Mouse (Mus musculus) heart, postnatal 0 days (tissue): ENCODE results near the gene Olfr1532-ps1. TPM values are rescaled to one million over a fixed set of nuclear protein-coding genes. Genes with fewer than 3 reads are reported as not detected.
"Not testable (repeated sequence)": the region's sequence is repeated elsewhere in the genome, so short reads cannot be mapped to it uniquely, and the experiment has no call there.

Source experiments
- ATAC-seq: fragments of 200-750 bp; cut with Nextera tagmentation; 2 replicates; pipeline ENCODE4 v1.8.0; 2017; ENCODE audit warnings: low read depth, moderate number of reproducible peaks, moderate library complexity; ENCODE audit not compliant: insufficient read depth
- DNase-seq: peaks from one replicate; pipeline ENCODE4 v3.0.0-alpha.2; 2016; ENCODE audit warnings: low spot score
- H3K27ac ChIP-seq: fragments of 300-500 bp; sonication (generic); 2 replicates; pipeline ENCODE4 v1.5.1; 2014; ENCODE audit warnings: low read depth, mild to moderate bottlenecking
- H3K27me3 ChIP-seq: fragments of 300-500 bp; sonication (generic); 2 replicates; pipeline ENCODE4 v1.6.1; 2014; ENCODE audit warnings: low read length, mixed read lengths; ENCODE audit not compliant: control insufficient read depth, insufficient read depth
- H3K36me3 ChIP-seq: fragments of 300-500 bp; sonication (generic); replicated peaks from 2 replicates; pipeline ENCODE4 v1.6.1; 2014; ENCODE audit warnings: low read length, mixed read lengths; ENCODE audit not compliant: control insufficient read depth, insufficient read depth
- H3K4me1 ChIP-seq: fragments of 300-500 bp; sonication (generic); 2 replicates; pipeline ENCODE4 v1.6.1; 2014; ENCODE audit warnings: antibody characterized with exemption; ENCODE audit not compliant: control insufficient read depth, insufficient read depth
- H3K4me2 ChIP-seq: fragments of 300-500 bp; sonication (generic); 2 replicates; pipeline ENCODE4 v1.6.1; 2014; ENCODE audit warnings: low read depth, mild to moderate bottlenecking, low read length, moderate library complexity
- H3K4me3 ChIP-seq: fragments of 300-500 bp; sonication (generic); 2 replicates; pipeline ENCODE4 v1.5.1; 2014; ENCODE audit warnings: low read depth, low read length
- H3K9ac ChIP-seq: fragments of 300-500 bp; sonication (generic); replicated peaks from 2 replicates; pipeline ENCODE4 v1.6.1; 2014; ENCODE audit warnings: low read depth, low read length, mixed read lengths
- H3K9me3 ChIP-seq: fragments of 300-500 bp; sonication (generic); replicated peaks from 2 replicates; pipeline ENCODE4 v1.6.1; 2016; ENCODE audit warnings: low read length; ENCODE audit not compliant: control insufficient read depth
- CTCF ChIP-seq: IDR thresholded peaks from 2 replicates; pipeline ENCODE4 v1.5.1; 2016; ENCODE audit warnings: antibody characterized with exemption, control low read depth, low read depth
- EP300 ChIP-seq: IDR thresholded peaks from 2 replicates; pipeline ENCODE4 v1.6.1; 2016; ENCODE audit warnings: antibody characterized with exemption, low read depth
- WGBS: fragments of 180-500 bp; shearing (Covaris S2); extraction: QIAGEN DNeasy Blood & Tissue Kit; methylation state at CpG from one replicate; pipeline ENCODE4 v1.1.7; 2014; 5-methylcytosine and 5-hydroxymethylcytosine counted together
- polyA plus RNA-seq: library from polyadenylated mRNA; unstranded; fragments of >200 nt; fragmentation: Nextera tagmentation; extraction: Ambion mirVana; gene quantifications from 2 replicates; pipeline ENCODE4 v1.2.1, GENCODE M21; 2015
- total RNA-seq: library from RNA; depleted of rRNA; stranded (reverse); fragments of >200 nt; gene quantifications from 2 replicates; pipeline ENCODE4 v1.2.3, GENCODE M21; 2014; ENCODE audit warnings: low replicate concordance; rRNA removed

Olfr1532-ps1 gene
- total RNA-seq (not detected in 2 replicates), polyA plus RNA-seq (not detected in 2 replicates)

- H3K27me3 ChIP-seq: no peaks in the 10 kb centered on the region
- ATAC-seq (no peak), DNase-seq (no peak)
- no peaks in the 10 kb centered on the region for H3K36me3 ChIP-seq
- no peak within 1 kb of the TSS for H3K4me3 ChIP-seq
- TF ChIP-seq CTCF (no peak), EP300 (no peak)
- no peaks in the 10 kb centered on the region for H3K9me3 ChIP-seq
- no peak within 1 kb of the TSS for H3K27ac ChIP-seq
- H3K9ac ChIP-seq: no peak within 1 kb of the TSS
- H3K4me2 ChIP-seq: no peak within 1 kb of the TSS
- WGBS: 35% methylated on average over 2 of the region's 2 CpGs
- no peaks in the 10 kb centered on the region for H3K4me1 ChIP-seq
These were observed at the start of gene Olfr1532-ps1 for GRCm38 (mm10) chr7:106907676-106908075. TSS of gene Olfr1532-ps1 (plus strand) at chr7:106908001.

DNA sequence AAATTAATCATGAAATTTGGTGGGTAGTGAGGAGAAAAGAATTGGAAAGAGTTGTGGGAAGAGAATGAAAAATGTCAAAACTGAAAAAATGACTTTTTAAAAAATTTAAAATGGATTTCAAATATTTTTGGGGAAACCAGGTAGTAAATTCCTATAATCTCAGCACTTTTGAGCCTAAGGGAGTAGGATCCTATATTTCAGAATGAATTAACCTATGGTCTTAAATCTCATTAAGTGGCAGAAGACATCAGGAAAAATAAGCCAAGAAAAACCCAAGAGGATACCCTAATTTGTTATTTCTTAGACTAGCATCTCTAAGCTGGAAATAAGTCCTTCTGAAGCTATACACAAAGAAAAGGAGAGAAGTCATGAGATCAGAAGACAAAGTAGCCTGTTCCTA is 44.9 kb upstream of the Olfr1532-ps1 start, which contains the start of gene Olfr704:
Gene Olfr704 (plus strand): TSS at position 301 of the 400 bp plus-strand sequence.
- TF ChIP-seq EP300: no peak
- TF ChIP-seq CTCF: no peak
- Histone ChIP-seq H3K9ac (no peak within 1 kb of the TSS), H3K36me3 (no peaks in the 10 kb centered on the region), H3K27me3 (no peaks in the 10 kb centered on the region), H3K4me1 (no peaks in the 10 kb centered on the region), H3K9me3 (no peaks in the 10 kb centered on the region), H3K4me2 (no peak within 1 kb of the TSS), H3K27ac (no peak within 1 kb of the TSS), H3K4me3 (no peak within 1 kb of the TSS)
- ATAC-seq (no peak), DNase-seq (no peak)

DNA sequence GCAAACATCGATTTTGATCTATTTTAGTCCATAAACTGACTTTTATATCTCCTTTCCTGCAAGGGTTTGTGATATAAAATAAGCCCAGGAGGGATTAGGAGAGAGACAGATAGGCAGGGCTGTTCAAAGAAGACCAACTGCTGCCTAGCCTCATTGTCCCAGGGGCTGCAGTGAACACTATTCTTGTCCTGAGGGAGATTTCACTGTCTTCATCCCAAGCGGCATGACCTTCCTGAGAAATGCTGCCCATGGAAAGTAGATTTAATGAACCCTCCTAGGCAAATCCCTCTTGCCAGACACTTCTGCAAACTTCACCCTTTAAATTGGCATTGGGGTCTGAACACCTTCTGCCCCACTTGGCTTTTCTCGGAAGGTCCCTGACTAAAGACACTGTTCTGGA is 31.0 kb upstream of the Olfr1532-ps1 start, which contains the start of gene Olfr705:
Gene Olfr705 (minus strand): TSS at position 101 of the 400 bp plus-strand sequence.
- no peak within 1 kb of the TSS for H3K4me3 ChIP-seq
- no peak for TF ChIP-seq EP300
- no peak for TF ChIP-seq CTCF
- ATAC-seq: no peak
- no peaks in the 10 kb centered on the region for H3K4me1 ChIP-seq
- no peak within 1 kb of the TSS for H3K9ac ChIP-seq
- no peak within 1 kb of the TSS for H3K4me2 ChIP-seq
- WGBS: 65% methylated on average over 3 of the region's 3 CpGs
- no peak within 1 kb of the TSS for H3K27ac ChIP-seq
- DNase-seq: no peak
- no peaks in the 10 kb centered on the region for H3K9me3 ChIP-seq
- H3K36me3 ChIP-seq: no peaks in the 10 kb centered on the region
- no peaks in the 10 kb centered on the region for H3K27me3 ChIP-seq

GRCm38 (mm10) chr7:106888062-106888461 is 19.7 kb upstream of the Olfr1532-ps1 start, which contains the start of gene Olfr706:
TSS of gene Olfr706 (minus strand) at chr7:106888162.
- WGBS: 68% methylated on average over 2 of the region's 2 CpGs
- Histone ChIP-seq H3K36me3 (no peaks in the 10 kb centered on the region), H3K4me1 (no peaks in the 10 kb centered on the region)

DNA sequence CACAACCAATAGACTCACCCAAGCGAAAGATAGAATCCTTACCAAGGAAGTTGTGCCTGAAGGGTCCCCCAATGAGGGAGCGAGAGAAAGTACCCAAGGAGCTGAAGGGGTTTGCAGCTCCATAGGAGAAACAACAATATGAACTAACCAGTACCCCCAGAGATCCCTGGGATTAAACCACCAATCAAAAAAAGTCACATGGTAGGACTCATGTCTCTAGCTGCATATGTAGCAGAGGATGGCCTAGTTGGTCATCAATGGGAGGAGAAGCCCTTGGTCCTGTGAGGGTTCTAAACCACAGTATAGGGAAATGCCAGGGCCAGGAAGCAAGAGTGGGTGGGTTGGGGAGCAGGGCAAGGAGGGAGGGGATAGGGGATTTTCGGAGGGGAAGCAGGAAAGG is 6.7 kb upstream of the Olfr1532-ps1 start, which contains the start of gene Olfr707:
Gene Olfr707 (minus strand): TSS at position 101 of the 400 bp plus-strand sequence.
- WGBS: 71% methylated on average over 3 of the region's 3 CpGs
- H3K9me3 ChIP-seq: not testable (repeated sequence)

More at GRCm38 (mm10) chr7:106888062-106888461, 19.7 kb upstream of the Olfr1532-ps1 start, which contains the start of gene Olfr706:
- H3K9ac ChIP-seq: no peak within 1 kb of the TSS
- no peaks in the 10 kb centered on the region for H3K9me3 ChIP-seq
- no peak within 1 kb of the TSS for H3K4me2 ChIP-seq
- no peak for TF ChIP-seq EP300
- H3K27me3 ChIP-seq: no peaks in the 10 kb centered on the region
- no peak within 1 kb of the TSS for H3K27ac ChIP-seq
- ATAC-seq (no peak), DNase-seq (no peak)
- H3K4me3 ChIP-seq: no peak within 1 kb of the TSS

DNA sequence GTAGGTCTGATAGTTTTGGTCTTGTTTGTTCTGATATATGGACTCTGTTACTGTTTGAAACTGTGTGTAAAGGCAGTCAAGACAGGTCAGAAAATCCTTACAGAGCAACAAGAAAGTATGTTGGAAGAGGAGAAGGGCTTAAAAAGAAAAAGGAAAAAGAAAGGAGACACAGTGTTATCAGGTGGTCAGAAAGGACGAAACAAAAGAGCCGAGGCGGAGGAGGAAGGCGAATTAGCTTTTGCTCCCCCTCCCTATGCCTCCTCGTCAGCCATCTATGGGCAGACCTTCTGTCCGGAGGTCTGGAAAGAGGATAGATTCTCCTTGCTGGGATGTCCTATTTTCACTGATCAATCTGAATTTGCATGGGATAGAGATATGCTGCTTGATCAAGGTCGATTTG is 13.2 kb downstream of the Olfr1532-ps1 start:
- not testable (repeated sequence) for H3K27ac ChIP-seq, ATAC-seq, DNase-seq, H3K9me3 ChIP-seq, H3K36me3 ChIP-seq, H3K4me1 ChIP-seq, H3K4me2 ChIP-seq, H3K9ac ChIP-seq, H3K27me3 ChIP-seq, H3K4me3 ChIP-seq
- 53% methylated on average over 2 of the region's 7 CpGs for WGBS

More for the DNA sequence above, 6.7 kb upstream of the Olfr1532-ps1 start, which contains the start of gene Olfr707:
- H3K27me3 ChIP-seq, H3K4me2 ChIP-seq, H3K9ac ChIP-seq, H3K27ac ChIP-seq, H3K4me3 ChIP-seq, DNase-seq, H3K36me3 ChIP-seq, H3K4me1 ChIP-seq, ATAC-seq: not testable (repeated sequence)
